Mouse (Mus musculus) skeletal muscle tissue, adult 2 months (tissue): ENCODE measurements around the gene Vmp1.

Experiments used
- DNase-seq: peaks from one replicate; pipeline ENCODE4 v3.0.0-alpha.2; 2012; ENCODE audit warnings: low read depth, low spot score

Vmp1 gene

GRCm38 (mm10) chr11:86672772-86673171 lies 10.9 kb downstream of the Vmp1 start:
- no peak for DNase-seq

GRCm38 (mm10) chr11:86671041-86671675 lies 12.5 kb downstream of the Vmp1 start:
- DNase-seq = peak; percentile 77

DNA sequence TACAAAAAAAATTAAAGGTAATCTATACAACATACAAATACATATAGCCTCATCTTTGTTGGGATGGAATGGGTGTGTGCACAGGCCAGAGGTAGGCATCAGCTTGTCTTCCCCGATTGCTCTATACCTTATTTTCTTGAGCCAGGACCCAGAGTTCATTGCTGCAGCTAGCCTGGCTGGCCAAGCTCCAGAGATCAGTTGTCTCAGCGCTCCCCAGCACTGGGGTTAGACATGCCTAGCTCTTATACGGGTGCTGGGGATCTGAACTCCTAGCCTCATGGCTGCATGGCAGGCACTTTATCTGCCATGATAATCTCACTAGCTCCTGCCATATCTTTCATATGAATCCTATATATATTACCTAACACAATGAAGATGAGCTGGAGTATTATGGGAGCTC lies 15.5 kb downstream of the Vmp1 start:
- DNase-seq = no peak

GRCm38 (mm10) chr11:86667553-86667952 lies 16.1 kb downstream of the Vmp1 start:
- DNase-seq = no peak

GRCm38 (mm10) chr11:86664406-86664805 lies 19.2 kb downstream of the Vmp1 start:
- no peak for DNase-seq

GRCm38 (mm10) chr11:86663977-86664376 lies 19.7 kb downstream of the Vmp1 start:
- DNase-seq = no peak

DNA sequence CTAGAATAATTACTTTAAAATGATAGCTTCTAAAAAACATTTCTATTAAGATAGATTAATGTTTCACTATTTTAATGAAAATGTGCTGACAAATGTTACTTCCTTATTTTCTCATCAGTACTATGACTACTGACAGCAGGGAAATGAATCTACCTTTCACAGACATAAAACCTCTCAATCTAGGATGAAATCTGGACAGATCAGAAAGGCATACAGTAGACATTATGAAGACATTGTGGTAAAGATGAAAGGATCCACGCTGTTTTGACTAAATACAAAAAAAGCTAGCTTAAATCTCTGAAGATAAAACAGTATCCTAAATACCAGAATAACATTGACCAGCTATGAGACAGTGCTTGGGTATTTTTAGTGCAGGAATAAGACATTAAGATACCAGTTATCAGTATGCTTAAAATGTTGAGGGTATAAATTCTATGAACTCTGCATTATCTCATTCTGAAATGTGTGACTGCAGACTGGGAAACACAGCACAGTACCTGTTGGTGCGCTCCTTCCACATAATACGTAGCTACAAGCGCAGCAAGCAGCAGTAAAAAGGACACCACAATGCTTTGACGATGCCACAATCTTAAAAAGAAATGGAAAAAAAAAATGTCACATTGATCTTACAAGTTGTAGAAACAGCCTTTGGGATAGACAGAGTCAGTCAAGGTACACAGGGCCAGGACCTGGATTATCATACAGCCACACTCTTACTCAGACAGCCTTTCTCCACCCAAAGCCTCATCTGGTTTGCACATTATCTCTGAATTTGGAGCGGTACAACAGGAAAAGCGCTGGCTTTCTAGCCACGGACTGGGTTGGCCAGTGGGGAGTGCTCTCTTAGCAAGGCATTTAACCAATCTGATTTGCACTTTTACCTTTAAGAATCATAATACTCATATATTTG lies 20.4 kb downstream of the Vmp1 start:
- no peak for DNase-seq

DNA sequence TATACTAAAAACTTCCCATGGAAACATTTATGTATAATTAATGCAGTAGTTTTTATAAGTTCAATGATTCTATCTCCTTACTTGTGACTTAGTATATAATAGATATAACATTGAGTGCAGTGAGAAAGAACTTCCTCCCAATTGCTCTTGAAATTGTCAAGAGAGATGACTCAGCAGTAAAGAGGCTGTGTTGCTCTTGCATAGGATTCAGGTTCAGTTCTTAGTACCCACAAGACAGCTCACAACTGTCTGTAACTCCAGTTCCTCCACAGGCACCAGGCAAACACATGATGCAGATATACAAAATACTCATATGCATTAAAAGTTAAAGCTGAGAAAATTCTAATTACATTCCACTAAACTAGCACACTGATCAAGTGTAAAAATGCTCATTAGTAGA lies 25.8 kb downstream of the Vmp1 start:
- no peak for DNase-seq

DNA sequence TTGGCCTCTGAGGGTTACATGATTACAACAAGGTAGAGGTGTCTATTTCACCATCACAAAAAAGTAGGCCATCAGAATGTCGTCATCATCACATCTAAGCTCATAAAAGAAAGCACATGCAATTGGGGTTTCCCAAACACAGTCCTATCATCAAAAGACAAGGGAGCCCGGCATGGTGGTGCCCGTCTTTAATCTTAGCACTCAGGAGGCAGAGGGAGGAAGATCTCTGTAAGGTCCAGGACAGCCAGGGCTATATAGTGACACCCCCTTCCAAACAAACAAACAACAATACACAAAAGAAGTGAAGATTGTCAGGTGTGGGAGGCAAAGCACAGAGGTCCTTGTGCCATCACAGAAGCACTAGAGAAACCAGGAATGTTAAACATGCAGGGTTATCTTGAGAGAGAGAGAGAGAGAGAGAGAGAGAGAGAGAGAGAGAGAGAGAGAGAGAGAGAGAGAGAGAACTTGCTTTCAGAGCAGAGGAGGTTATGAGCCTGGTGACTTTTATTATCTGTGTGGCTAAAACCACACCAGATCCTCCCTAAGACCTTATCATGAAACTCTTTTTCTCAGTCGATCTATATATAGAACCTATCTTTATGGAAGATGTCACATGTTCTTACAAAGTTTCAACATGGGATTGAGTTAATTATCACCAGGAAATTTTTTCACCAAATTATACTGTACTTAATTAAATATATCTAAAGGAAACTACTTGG lies 26.6 kb downstream of the Vmp1 start:
- no peak for DNase-seq

GRCm38 (mm10) chr11:86655671-86656070 lies 28.0 kb downstream of the Vmp1 start:
- DNase-seq = peak; percentile 24

DNA sequence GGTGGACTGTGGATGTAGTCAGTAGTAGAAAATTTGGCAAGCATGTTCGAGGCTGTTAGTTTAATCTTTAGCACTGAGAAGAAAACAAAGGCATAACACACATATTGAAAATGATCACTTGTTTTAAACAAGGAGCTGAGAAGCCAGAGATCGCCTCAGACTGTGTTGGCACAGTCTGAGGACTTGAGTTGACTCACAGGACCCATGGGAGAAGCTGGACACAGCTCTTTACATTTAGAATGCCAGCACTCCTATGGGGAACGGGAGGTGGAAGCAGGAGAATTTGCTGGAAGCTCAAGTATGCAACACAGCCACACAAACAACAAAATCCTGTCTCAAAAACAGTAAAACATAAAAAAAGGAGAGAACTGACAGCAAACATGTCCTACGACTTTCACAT lies 29.5 kb downstream of the Vmp1 start:
- DNase-seq = no peak

DNA sequence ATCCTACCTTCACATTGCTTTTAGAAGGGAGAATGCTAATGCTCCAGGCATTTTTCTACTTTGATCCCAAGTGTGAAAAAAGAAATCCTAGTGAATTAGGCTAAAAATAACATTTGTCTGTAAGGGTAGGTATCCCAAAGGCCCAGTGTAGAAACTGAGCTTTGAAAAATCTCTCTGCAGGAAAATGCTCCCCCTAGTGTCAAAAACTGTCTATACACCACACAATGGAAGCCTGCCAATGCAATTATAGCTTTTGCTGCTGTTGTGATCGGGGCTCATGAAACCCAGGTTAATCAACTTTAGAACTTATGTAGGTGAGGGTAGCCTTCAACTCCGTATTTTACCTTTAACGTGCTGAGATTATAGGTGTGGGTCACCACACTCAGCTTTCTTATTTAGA lies 30.2 kb downstream of the Vmp1 start:
- DNase-seq = peak; percentile 55

DNA sequence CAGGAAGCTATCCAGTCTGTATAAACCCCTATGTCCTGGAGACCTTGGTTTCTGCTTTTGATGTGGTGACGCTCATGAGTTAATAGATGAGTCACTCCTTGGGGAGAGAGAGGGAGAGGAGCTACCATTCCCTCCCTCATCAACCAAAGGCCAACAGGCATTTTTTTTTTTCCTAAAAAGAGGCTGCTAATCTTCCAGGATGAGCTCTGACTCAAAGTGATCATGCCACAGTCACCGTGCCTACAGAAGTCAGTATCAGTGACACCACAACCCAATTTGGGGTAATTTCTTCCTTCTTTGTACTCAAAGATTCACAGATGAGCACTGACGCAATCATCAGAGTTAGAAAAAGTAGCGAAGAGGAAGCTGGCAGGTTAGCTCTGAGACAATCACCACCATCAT lies 31.1 kb downstream of the Vmp1 start:
- no peak for DNase-seq

DNA sequence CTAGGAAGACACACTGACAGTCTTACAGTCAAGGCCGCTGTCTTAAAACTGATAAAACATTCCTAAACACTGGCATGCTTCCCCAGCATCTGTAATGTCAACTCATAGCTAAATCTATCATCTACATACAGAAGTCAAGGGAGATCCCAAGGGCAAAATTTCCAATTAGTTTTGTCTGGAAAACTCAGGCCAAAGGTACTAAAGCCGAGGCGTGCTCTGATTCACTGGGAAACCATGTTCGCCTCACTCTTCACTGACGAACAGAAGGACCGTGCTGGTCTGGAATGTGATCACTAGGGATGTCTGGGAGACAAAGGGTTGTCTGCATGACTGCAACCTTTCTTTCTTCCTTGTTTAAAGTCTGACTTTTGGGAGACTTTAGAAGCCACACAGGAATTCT lies 33.0 kb downstream of the Vmp1 start:
- DNase-seq = no peak

DNA sequence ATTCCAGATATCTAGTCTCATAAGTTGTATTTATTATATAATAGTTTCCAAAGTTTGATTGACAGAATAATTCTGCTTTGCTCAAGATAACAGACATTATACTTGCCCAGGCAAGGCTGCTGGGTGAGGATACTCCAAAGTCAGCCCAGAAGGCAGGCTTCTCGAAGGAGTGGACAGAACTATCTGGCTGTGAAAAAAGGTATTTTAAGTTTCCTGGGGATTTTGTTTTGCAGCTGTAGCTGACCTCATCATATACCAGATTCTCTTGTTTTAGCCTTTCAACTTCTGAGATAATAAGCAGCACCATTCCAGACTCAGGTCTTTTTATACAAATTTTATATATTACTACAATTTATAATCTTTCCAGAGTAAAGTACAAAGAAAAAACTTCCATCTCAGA lies 34.1 kb downstream of the Vmp1 start:
- DNase-seq = no peak

GRCm38 (mm10) chr11:86647706-86648447 lies 35.8 kb downstream of the Vmp1 start:
- DNase-seq = no peak

DNA sequence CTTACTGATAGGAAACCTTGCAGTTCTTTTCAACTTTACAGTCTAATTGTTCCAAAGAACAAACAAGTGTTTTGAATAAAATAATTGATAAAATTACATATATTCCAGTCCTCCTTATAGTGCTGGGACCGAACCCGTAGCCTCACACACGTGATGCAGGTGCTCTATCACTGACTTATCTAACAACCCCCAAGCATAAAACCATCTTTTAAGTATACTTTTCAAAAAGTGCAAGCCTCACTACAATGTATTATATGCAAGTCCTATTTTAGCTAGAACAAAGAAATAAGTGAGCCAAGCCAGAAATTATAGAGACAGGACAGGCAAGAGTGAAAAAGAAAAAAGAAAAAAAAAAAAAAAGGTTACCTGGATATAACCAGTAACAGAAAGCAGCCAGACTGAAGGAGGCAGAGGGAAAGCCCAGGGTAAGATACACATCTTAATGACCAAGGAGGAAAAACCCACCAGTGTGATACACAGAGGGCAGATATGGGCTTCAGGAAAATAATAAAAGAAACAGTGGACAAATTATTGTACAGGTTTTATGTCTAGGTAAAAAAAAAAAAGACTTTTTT lies 36.7 kb downstream of the Vmp1 start:
- DNase-seq = no peak

- no peak for DNase-seq
These were observed 37.4 kb downstream of the Vmp1 start for GRCm38 (mm10) chr11:86646136-86646834.

GRCm38 (mm10) chr11:86644553-86644952 lies 39.1 kb downstream of the Vmp1 start:
- DNase-seq = no peak

DNA sequence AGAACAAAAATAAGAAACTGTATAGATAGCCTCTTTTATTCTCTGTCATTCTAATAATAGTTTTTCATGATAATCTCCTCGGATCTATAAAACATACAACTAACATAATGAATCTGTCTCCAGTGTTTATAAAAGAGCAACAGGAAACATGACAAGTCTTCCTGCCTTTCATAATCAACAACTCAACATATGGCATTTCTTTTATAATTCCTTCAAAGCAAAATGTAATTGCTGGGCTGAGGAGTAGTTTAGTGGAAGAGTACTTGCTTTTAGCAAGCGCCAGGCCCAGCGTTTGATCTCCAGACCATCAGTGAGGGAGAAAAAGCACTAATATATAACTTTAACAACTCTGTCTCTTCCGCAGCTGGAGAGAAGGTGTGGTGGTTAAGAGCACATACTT lies 41.9 kb downstream of the Vmp1 start:
- DNase-seq = no peak

DNA sequence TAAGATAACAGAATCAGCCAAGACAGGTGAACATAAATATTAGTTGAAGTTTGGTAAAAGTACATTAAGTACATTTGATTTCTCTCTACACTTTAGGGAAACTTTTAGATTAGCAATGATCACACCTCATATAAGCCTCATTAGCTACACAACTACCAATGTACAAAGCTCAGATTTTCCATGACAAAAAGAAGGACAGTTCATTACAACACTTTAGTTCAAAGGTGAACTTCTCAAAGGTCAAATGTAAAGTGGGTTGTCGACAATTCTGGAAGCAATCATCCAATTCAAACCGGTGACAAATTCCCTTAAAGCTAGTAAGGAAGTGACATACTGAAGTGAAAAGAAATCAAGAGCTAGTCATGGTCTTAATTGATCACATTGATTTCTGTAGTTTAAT lies 45.9 kb downstream of the Vmp1 start:
- DNase-seq = no peak
